Mouse (Mus musculus) hindbrain, embryonic 13.5 days (tissue): ENCODE measurements around the gene Setd1b. TPM values are rescaled to one million over a fixed set of nuclear protein-coding genes. Genes with fewer than 3 reads are reported as not detected.
"Not testable (repeated sequence)": the region's sequence is repeated elsewhere in the genome, so short reads cannot be mapped to it uniquely, and the experiment has no call there.

Source experiments
- ATAC-seq: fragments of 200-750 bp; cut with Nextera tagmentation; 2 replicates; pipeline ENCODE4 v1.8.0; 2017; ENCODE audit warnings: moderate TSS enrichment; ENCODE audit not compliant: low FRiP score
- H3K27ac ChIP-seq: fragments of 300-500 bp; sonication (generic); 2 replicates; pipeline ENCODE4 v1.5.1; 2015; ENCODE audit warnings: inconsistent platforms, mild to moderate bottlenecking, moderate library complexity
- H3K27me3 ChIP-seq: fragments of 300-500 bp; sonication (generic); 2 replicates; pipeline ENCODE4 v1.6.1; 2015; ENCODE audit warnings: mild to moderate bottlenecking, inconsistent platforms
- H3K36me3 ChIP-seq: fragments of 300-500 bp; sonication (generic); 2 replicates; pipeline ENCODE4 v1.6.1; 2015; ENCODE audit warnings: mild to moderate bottlenecking, inconsistent platforms
- H3K4me1 ChIP-seq: fragments of 300-500 bp; sonication (generic); replicated peaks from 2 replicates; pipeline ENCODE4 v1.6.1; 2015; ENCODE audit warnings: inconsistent platforms
- H3K4me2 ChIP-seq: fragments of 300-500 bp; sonication (generic); 2 replicates; pipeline ENCODE4 v1.6.1; 2015; ENCODE audit warnings: inconsistent platforms, mild to moderate bottlenecking, moderate library complexity
- H3K4me3 ChIP-seq: fragments of 300-500 bp; sonication (generic); 2 replicates; pipeline ENCODE4 v1.5.1; 2015; ENCODE audit warnings: mild to moderate bottlenecking, inconsistent platforms
- H3K9ac ChIP-seq: fragments of 300-500 bp; sonication (generic); 2 replicates; pipeline ENCODE4 v1.6.1; 2015; ENCODE audit warnings: mild to moderate bottlenecking, inconsistent platforms
- H3K9me3 ChIP-seq: fragments of 300-500 bp; sonication (generic); 2 replicates; pipeline ENCODE4 v1.6.1; 2016; ENCODE audit warnings: inconsistent platforms
- WGBS: fragments of 180-500 bp; shearing (Covaris S2); methylation state at CpG from one replicate; pipeline ENCODE4 v1.1.7; 2015; 5-methylcytosine and 5-hydroxymethylcytosine counted together
- polyA plus RNA-seq: library from polyadenylated mRNA; unstranded; fragments of >200 nt; fragmentation: Nextera tagmentation; extraction: Ambion mirVana; gene quantifications from 2 replicates; pipeline ENCODE4 v1.2.1, GENCODE M21; 2015

Setd1b gene
- polyA plus RNA-seq, 1 experiment from 2014 or later = 13.1 TPM

DNA sequence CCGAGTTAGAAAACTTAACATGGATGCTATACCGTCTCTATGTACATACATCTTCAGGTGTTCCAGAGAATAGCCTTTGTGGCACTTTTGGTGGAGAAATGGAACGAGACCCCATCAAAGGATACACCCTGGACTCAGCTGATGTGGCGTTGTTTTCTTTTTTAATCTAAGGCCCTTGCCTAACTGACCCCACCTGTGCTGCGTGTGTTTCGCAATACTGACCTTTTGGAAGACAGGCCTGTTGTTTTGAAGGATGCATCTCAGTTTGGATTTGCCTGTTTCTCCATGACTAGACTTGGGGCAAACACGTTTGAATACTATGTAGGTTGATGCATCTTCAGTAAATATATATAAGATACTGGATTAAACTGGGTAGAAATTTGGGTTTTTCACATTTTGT lies 61.6 kb downstream of the Setd1b start:
- not testable (repeated sequence) for H3K27ac ChIP-seq, ATAC-seq, H3K9me3 ChIP-seq, H3K36me3 ChIP-seq, H3K27me3 ChIP-seq, H3K4me1 ChIP-seq, H3K4me3 ChIP-seq, H3K9ac ChIP-seq, H3K4me2 ChIP-seq
- WGBS = 88% methylated on average over 7 of the region's 7 CpGs

Other genes starting within 250 kb of the Setd1b start
- gene Kdm2b, start 152.4 kb upstream of the Setd1b start, polyA plus RNA-seq = 101 and 104 TPM in 2 replicates
- 11.8 and 12.3 TPM in 2 replicates for gene Orai1, start 127.1 kb upstream of the Setd1b start, polyA plus RNA-seq
- 0.65 and 1.5 TPM in 2 replicates for gene Morn3, start 95.2 kb upstream of the Setd1b start, polyA plus RNA-seq
- gene Tmem120b, start 73.8 kb upstream of the Setd1b start, polyA plus RNA-seq = 18.0 and 18.6 TPM in 2 replicates
- 5.1 and 5.8 TPM in 2 replicates for gene Rhof, start 9.5 kb upstream of the Setd1b start, polyA plus RNA-seq
- 76.0 and 79.3 TPM in 2 replicates for gene Psmd9, start 27.2 kb downstream of the Setd1b start, polyA plus RNA-seq
- gene Hpd, start 40.5 kb downstream of the Setd1b start, polyA plus RNA-seq = not detected in 2 replicates
- 1.9 and 2.4 TPM in 2 replicates for gene Wdr66, start 109.9 kb downstream of the Setd1b start, polyA plus RNA-seq
- gene Bcl7a, start 201.6 kb downstream of the Setd1b start, polyA plus RNA-seq = 47.1 and 48.6 TPM in 2 replicates